Mouse (Mus musculus): ENCODE data around the gene Atxn7.
A peak's percentile ranks its signal among the peaks of the same experiment; 100 is the strongest.
"Not testable (repeated sequence)": the region's sequence is repeated elsewhere in the genome, so short reads cannot be mapped to it uniquely, and the experiment has no call there.

The Atxn7 gene

GRCm38 (mm10) chr14:13961401-13962112 is at the start of gene Atxn7, which contains the start of gene Thoc7:
Gene Atxn7, plus strand, starts transcription at chr14:13961440.
Gene Thoc7, minus strand, starts transcription at chr14:13961852.
- no peak for DNase-seq (ENCODE audit: low read depth, low spot score)

DNA sequence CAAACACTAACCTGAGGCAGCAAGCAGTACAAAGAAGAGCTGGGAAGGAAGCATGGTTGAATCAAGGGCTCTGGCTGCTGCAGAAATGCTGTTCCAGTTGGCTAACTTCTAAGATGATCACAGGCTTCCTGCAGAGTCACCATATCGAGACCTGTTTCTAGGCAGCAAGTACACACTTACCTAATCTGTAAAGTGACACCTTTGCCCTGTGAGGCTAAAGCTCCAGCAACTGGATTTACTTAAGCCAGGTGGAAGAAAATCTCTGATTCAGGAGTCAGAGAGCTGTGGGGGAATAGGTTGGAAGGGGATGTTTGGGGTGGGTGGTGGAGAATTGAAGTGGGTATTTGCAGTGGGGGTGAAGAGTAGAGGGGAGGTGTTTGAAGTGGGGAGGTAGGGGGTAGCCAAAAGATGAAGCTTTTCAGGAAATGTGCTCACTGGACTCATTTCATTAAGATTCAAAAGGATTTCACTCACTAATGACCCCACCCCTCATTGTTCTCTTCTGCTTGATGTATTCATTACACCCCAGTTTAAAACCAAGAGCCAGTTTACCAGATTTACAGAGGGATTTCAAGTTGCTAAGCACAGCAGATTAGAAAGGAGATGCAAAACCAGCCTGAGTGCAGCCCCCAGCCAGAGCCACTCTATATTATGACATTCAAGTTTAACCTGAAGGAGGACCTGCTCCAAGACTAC is 46.7 kb upstream of the Atxn7 start, which contains the start of gene Gm281:
Gm281 (minus strand) TSS at position 92 of the 696 bp plus-strand sequence.
- DNase-seq (ENCODE audit: low read depth, low spot score): no peak

DNA sequence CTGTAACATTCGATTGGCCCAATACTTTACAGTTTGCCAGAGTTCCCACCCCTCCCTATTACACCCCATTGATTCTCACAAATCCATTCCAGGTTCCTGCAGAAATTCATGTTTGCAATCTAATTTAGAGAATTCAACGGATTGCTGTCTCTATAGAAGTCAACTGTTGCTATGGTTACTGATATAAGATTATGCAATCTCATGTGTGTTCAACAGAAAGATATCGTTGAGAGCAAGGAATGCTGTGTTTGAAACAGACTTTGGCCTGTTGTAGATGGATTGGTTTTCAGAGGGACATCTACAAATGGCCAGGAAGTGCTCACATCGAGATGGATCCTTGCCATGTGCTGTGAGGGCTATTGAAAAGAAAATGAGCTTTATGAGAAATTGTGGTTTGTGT is 46.0 kb upstream of the Atxn7 start:
- no peak for DNase-seq (ENCODE audit: low read depth, low spot score)

- no peak for DNase-seq (ENCODE audit: low read depth, low spot score)
Measured at GRCm38 (mm10) chr14:13917208-13917607, 44.0 kb upstream of the Atxn7 start.

- DNase-seq (ENCODE audit: low read depth, low spot score): no peak
Measured at GRCm38 (mm10) chr14:13917630-13918029, 43.6 kb upstream of the Atxn7 start.

GRCm38 (mm10) chr14:13933290-13934051 is 27.8 kb upstream of the Atxn7 start:
- DNase-seq (ENCODE audit: low read depth, low spot score): no peak

- DNase-seq (ENCODE audit: low read depth, low spot score): no peak
Measured at GRCm38 (mm10) chr14:13934052-13934371, 27.2 kb upstream of the Atxn7 start.

- DNase-seq (ENCODE audit: low read depth, low spot score): no peak
Measured at GRCm38 (mm10) chr14:13944686-13945085, 16.6 kb upstream of the Atxn7 start.

DNA sequence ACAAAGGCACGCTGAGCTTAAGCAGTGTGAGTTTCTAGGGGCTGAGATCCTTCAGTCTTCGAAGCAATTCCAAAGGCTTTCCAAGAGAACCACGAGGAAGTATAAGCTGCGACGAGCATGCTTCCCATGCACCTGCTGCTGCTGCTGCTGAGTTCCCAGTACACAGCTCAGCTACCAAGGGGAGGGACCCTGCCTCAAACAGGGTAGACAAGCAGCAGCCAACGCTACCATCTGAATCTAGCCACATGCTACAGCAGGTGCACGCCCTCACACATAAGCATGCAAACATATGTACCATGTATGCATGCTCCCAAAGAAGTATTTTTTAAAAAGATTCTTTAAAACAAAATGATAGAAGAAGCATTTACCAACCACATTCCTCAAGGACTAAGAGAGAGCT is 12.9 kb upstream of the Atxn7 start:
- DNase-seq (ENCODE audit: low read depth, low spot score): no peak

- DNase-seq (ENCODE audit: low read depth, low spot score): no peak
Measured at GRCm38 (mm10) chr14:13950401-13950800, 10.8 kb upstream of the Atxn7 start.

GRCm38 (mm10) chr14:13952151-13952550 is 9.1 kb upstream of the Atxn7 start:
- not testable (repeated sequence) for DNase-seq (ENCODE audit: low read depth, low spot score)

DNA sequence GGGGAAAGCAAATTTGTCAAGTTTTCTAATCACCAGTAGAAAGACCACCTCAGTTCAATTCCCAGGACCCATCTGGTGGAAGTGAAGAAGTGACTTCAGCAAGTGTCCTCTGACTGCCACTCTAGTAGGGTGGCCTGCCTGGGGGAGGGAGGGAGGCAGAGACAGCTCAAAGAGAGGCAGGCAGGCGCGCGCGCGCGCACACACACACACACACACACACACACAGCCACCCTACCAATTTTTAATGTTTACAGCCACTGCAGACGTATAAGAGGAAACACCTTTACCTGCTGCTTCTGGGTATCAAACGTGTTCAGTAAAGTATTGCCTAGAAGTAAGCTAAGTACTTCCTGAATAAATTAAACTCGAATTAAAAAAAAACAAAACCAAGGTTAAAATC is 1.2 kb upstream of the Atxn7 start:
- no peak for DNase-seq (ENCODE audit: low read depth, low spot score)

- DNase-seq (ENCODE audit: low read depth, low spot score): peak; percentile 29
Measured at GRCm38 (mm10) chr14:13960482-13961325, 536 bp upstream of the Atxn7 start.

GRCm38 (mm10) chr14:13962476-13962875 is 1.2 kb downstream of the Atxn7 start:
- DNase-seq (ENCODE audit: low read depth, low spot score): no peak

DNA sequence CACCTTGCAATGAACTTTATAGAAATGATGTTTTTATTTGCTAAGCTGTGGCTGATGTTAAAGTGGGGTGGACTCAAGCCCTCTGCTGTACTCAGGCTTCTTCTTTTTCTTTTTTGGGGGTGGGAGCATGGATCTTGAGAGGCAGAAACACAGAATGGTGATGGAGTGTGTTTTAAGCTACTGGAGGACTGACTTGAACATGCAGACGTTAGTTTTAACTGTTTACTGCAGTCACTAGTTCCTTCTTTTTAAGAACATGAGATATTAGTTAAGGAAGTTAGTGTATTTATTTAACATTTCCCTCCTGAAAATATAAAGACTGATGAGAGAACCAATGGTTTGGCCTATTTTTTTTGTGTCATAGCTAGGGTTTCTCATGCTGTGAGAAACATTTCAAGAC is 2.3 kb downstream of the Atxn7 start:
- no peak for DNase-seq (ENCODE audit: low read depth, low spot score)

DNA sequence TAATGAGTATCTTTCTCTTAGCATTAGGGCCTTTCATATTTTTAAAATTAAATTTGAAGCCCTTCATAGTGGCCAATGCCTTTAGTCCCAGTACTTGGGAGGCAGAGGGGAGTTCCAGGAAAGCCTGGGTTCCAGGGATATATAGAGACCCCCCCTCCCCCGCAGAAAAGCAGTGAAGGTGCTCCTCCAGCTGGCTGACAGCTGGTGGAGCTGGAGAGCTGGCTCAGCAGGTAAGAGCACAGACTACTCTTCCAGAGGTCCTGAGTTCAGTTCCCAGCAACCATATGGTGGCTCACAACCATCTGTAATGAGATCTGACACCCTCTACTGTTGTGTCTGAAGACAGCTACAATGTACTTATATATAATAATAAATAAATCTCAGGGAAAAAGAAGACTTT is 6.4 kb downstream of the Atxn7 start:
- DNase-seq (ENCODE audit: low read depth, low spot score): no peak

- no peak for DNase-seq (ENCODE audit: low read depth, low spot score)
Measured at GRCm38 (mm10) chr14:13968476-13968875, 7.2 kb downstream of the Atxn7 start.

- no peak for DNase-seq (ENCODE audit: low read depth, low spot score)
Measured at GRCm38 (mm10) chr14:13970513-13970912, 9.3 kb downstream of the Atxn7 start.

DNA sequence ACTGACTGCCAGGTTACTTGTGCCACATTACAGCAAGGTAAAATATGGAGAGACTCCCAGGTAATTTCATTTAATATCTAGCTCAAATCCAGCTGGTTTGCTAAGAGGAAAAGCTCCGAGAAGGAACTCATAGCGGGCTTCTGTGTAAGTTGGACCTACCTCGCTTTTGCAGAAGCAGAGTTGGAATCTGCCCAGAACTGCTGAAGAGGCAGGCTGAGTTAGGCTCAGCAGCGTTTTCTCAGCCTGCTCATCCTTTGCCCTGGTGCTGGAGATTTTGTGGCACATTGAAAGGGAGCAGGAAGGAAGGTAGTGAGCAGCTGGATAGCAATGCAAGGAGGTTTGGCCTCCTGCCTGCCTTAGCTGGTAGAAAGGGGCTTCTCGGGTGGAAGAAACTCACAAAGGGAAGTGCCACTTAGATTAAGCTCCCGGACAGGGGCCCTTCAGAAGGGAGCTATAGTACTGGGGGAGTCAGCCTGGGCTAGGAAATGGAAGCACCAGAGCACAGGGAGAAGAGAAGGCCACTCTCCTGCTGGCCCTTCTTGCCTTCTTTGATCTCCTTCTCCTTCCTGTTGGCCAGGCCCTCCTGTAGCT is 10.5 kb downstream of the Atxn7 start:
- no peak for DNase-seq (ENCODE audit: low read depth, low spot score)

- no peak for DNase-seq (ENCODE audit: low read depth, low spot score)
Measured at GRCm38 (mm10) chr14:13977498-13977897, 16.3 kb downstream of the Atxn7 start.

DNA sequence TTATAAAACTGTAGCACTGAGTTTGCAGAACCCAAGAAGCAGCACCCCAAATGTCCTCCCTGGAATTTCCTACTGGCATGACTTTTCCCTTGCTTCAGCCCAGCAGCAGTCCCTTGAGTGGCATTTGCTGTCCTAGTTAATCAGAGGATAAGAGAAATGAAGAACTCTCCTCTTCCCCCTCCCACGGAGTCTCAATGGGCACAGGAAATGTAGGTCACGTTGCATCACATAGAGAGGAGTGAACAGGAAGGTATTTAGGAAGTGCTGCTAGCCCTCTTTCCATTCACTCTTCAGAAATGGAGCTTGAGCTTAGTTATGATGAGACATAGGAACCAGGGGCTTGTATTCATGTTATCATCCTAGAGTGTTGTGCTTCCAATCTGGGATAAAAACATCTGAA is 20.0 kb downstream of the Atxn7 start:
- no peak for DNase-seq (ENCODE audit: low read depth, low spot score)
